Mouse (Mus musculus) megakaryocyte, embryonic 14.5 days (primary cell): ENCODE measurements at regions not wholly inside any gene's neighbourhood (a gene's known extent, or its start where the extent isn't known, plus 50 kb on each side); places are given as distances from the start of the nearest gene placed in this dataset.

ENCODE experiments used
- H3K27me3 ChIP-seq: replicated peaks from 2 replicates; pipeline ENCODE3; 2012; ENCODE audit warnings: inconsistent platforms
- H3K36me3 ChIP-seq: replicated peaks from 2 replicates; pipeline ENCODE3; 2012; ENCODE audit warnings: low read length, inconsistent platforms, mixed read lengths
- H3K4me1 ChIP-seq: 2 replicates; pipeline ENCODE4 v1.6.1; 2012; ENCODE audit warnings: inconsistent platforms
- H3K4me3 ChIP-seq: replicated peaks from 2 replicates; pipeline ENCODE3; 2012; ENCODE audit warnings: moderate library complexity, mild to moderate bottlenecking, inconsistent platforms
- H3K9me3 ChIP-seq: 2 replicates; pipeline ENCODE4 v1.6.1; 2012; ENCODE audit warnings: inconsistent platforms
- FLI1 ChIP-seq: IDR thresholded peaks from 2 replicates; pipeline ENCODE4 v1.6.1; 2012; ENCODE audit warnings: low read length, inconsistent platforms, mixed read lengths
- GATA1 ChIP-seq: IDR thresholded peaks from 3 replicates; pipeline ENCODE4 v1.6.1; 2012; ENCODE audit warnings: mixed read lengths, low read length, inconsistent platforms, borderline replicate concordance

- Histone ChIP-seq H3K36me3 (no peaks in the 10 kb centered on the region), H3K4me1 (peaks cover 11% of the 10 kb centered on the region; the same call in 1 of the 2 replicates), H3K9me3 (peaks cover 14% of the 10 kb centered on the region; the same call in 1 of the 2 replicates), H3K4me3 (no peak overlapping the region), H3K27me3 (peaks cover 16% of the 10 kb centered on the region)
- TF ChIP-seq GATA1 (no peak), FLI1 (no peak)
Observed at GRCm38 (mm10) chr4:84004786-84005382, 479.5 kb downstream of the Ccdc171 start.

- TF ChIP-seq FLI1: no peak
- TF ChIP-seq GATA1: no peak
- H3K27me3 ChIP-seq: peaks cover 21% of the 10 kb centered on the region
- no peak overlapping the region for H3K4me3 ChIP-seq
- H3K36me3 ChIP-seq: no peaks in the 10 kb centered on the region
- peaks cover 18% of the 10 kb centered on the region for H3K4me1 ChIP-seq
- H3K9me3 ChIP-seq: peaks cover 20% of the 10 kb centered on the region; the same call in 1 of the 2 replicates
Observed at GRCm38 (mm10) chr4:84011941-84012340, 486.6 kb downstream of the Ccdc171 start.

GRCm38 (mm10) chr4:84015139-84015538, 489.8 kb downstream of the Ccdc171 start:
- TF ChIP-seq FLI1 (no peak), GATA1 (no peak)
- peaks cover 6% of the 10 kb centered on the region; the same call in 1 of the 2 replicates for H3K9me3 ChIP-seq

GRCm38 (mm10) chr4:84015552-84016169, 490.3 kb downstream of the Ccdc171 start:
- Histone ChIP-seq H3K36me3 (no peaks in the 10 kb centered on the region), H3K4me1 (peaks cover 35% of the 10 kb centered on the region), H3K27me3 (peaks cover 39% of the 10 kb centered on the region), H3K9me3 (peaks cover 6% of the 10 kb centered on the region; the same call in 1 of the 2 replicates), H3K4me3 (no peak overlapping the region)
- no peak for TF ChIP-seq GATA1
- no peak for TF ChIP-seq FLI1

More at GRCm38 (mm10) chr4:84015139-84015538, 489.8 kb downstream of the Ccdc171 start:
- Histone ChIP-seq H3K4me3 (no peak overlapping the region), H3K4me1 (peaks cover 37% of the 10 kb centered on the region), H3K27me3 (peaks cover 38% of the 10 kb centered on the region), H3K36me3 (no peaks in the 10 kb centered on the region)

- TF ChIP-seq GATA1: no peak
- TF ChIP-seq FLI1: no peak
- Histone ChIP-seq H3K4me1 (peaks cover 50% of the 10 kb centered on the region), H3K36me3 (no peaks in the 10 kb centered on the region), H3K4me3 (no peak overlapping the region), H3K27me3 (peaks cover 41% of the 10 kb centered on the region), H3K9me3 (no peaks in the 10 kb centered on the region)
Observed at GRCm38 (mm10) chr4:84018135-84018534, 492.8 kb downstream of the Ccdc171 start.

- H3K4me1 ChIP-seq: peaks cover 52% of the 10 kb centered on the region
- no peak for TF ChIP-seq GATA1
- TF ChIP-seq FLI1: no peak
- H3K27me3 ChIP-seq: peaks cover 36% of the 10 kb centered on the region
- no peak overlapping the region for H3K4me3 ChIP-seq
- no peaks in the 10 kb centered on the region for H3K9me3 ChIP-seq
- no peaks in the 10 kb centered on the region for H3K36me3 ChIP-seq
Observed at GRCm38 (mm10) chr4:84018774-84019173, 493.4 kb downstream of the Ccdc171 start.

GRCm38 (mm10) chr4:84019500-84020255, 494.3 kb downstream of the Ccdc171 start:
- no peaks in the 10 kb centered on the region for H3K9me3 ChIP-seq
- H3K4me3 ChIP-seq: no peak overlapping the region
- no peaks in the 10 kb centered on the region for H3K36me3 ChIP-seq
- TF ChIP-seq FLI1 (no peak), GATA1 (no peak)
- H3K4me1 ChIP-seq: peaks cover 52% of the 10 kb centered on the region
- peaks cover 35% of the 10 kb centered on the region for H3K27me3 ChIP-seq

- H3K9me3 ChIP-seq: no peaks in the 10 kb centered on the region
- no peak for TF ChIP-seq FLI1
- no peak overlapping the region for H3K4me3 ChIP-seq
- no peaks in the 10 kb centered on the region for H3K36me3 ChIP-seq
- peaks cover 27% of the 10 kb centered on the region for H3K27me3 ChIP-seq
- H3K4me1 ChIP-seq: peaks cover 52% of the 10 kb centered on the region
Observed at GRCm38 (mm10) chr4:84020692-84021091, 495.3 kb downstream of the Ccdc171 start.

GRCm38 (mm10) chr4:84022323-84022722, 497.0 kb downstream of the Ccdc171 start:
- H3K9me3 ChIP-seq: no peaks in the 10 kb centered on the region

GRCm38 (mm10) chr4:84026144-84026543, 500.8 kb downstream of the Ccdc171 start:
- 0 out of 2 replicates have a peak, but pooled peaks cover 6% of the 10 kb centered on the region for H3K9me3 ChIP-seq
- H3K36me3 ChIP-seq: no peaks in the 10 kb centered on the region

More at GRCm38 (mm10) chr4:84022323-84022722, 497.0 kb downstream of the Ccdc171 start:
- peaks cover 42% of the 10 kb centered on the region for H3K4me1 ChIP-seq
- H3K36me3 ChIP-seq: no peaks in the 10 kb centered on the region
- peak overlapping the region; percentile 80 for H3K4me3 ChIP-seq
- H3K27me3 ChIP-seq: peaks cover 20% of the 10 kb centered on the region
- TF ChIP-seq FLI1 (no peak), GATA1 (no peak)

More at GRCm38 (mm10) chr4:84026144-84026543, 500.8 kb downstream of the Ccdc171 start:
- Histone ChIP-seq H3K4me3 (no peak overlapping the region), H3K27me3 (peaks cover 12% of the 10 kb centered on the region), H3K4me1 (peaks cover 20% of the 10 kb centered on the region)
- TF ChIP-seq FLI1 (no peak), GATA1 (no peak)
